Comparison of ENCODE assay signal across 22 mouse cellular contexts in the genomic region with DNA sequence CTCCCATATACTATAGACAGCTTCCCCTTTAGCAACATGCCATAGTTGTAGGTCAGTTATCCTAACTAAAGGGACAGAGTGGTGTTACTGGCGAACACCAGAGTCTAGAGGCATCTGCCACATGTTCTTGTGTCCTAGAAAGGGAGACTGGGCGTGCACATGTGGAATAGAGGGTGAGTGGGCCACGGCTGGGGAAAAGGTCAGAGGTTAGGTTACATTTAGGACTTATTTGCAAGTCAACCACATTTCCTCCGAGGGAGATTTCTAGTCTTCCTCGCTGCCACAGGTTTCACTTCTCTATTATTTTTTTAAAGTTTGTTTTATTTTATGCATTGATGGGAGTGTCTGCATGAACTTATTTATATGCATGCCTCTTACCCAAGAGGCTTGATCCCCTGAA. TPM values are rescaled to one million over a fixed set of nuclear protein-coding genes. Genes with fewer than 3 reads are reported as not detected.
DNase-seq lines count a peak whose midpoint lies in the region; ATAC-seq lines count a peak whose summit lies in the region.
"Had no signal": no experiment of that assay in that cellular context is flagged by ENCODE, and none has a peak within 500 bp of the region (broad histone marks: within the 10 kb centered on the region; RNA-seq: fewer than 3 reads in every experiment).

No protein-coding gene starts in this region.

- peak; percentile 91 for DNase-seq in heart, adult 11 months
- no peak for DNase-seq in heart, postnatal 14 days
- peak; percentile 5 for DNase-seq in thymus, postnatal 14 days
- DNase-seq in thymus, adult 18-20 months = no peak
- DNase-seq in liver = no peak
- DNase-seq in testis, postnatal 10 days (ENCODE audit: low spot score) = no peak
- DNase-seq: cerebellum, adult 18-20 months; cerebellum, postnatal 14 days; gastrocnemius, postnatal 36 days; kidney, adult 11 months; kidney, postnatal 4 days had no signal

- intact Hi-C loops in heart, postnatal 14 days (cut with DNase I) = no loop called here

- no peak overlapping the region for H3K4me2 ChIP-seq in heart, embryonic 11.5 days
- H3K4me2 ChIP-seq: embryonic facial prominence, embryonic 12.5 days; forebrain, embryonic 13.5 days; kidney, embryonic 15.5 days; liver, embryonic 15.5 days; midbrain, embryonic 15.5 days; neural tube, embryonic 15.5 days had no signal

- H3K9me3 ChIP-seq in heart, embryonic 11.5 days (replicated peaks; ENCODE audit: control insufficient read depth, low read length) = no peaks in the 10 kb centered on the region
- H3K9me3 ChIP-seq: embryonic facial prominence, embryonic 12.5 days; forebrain, embryonic 13.5 days; hindbrain, embryonic 10.5 days; kidney, embryonic 15.5 days; liver, embryonic 15.5 days; midbrain, embryonic 15.5 days; neural tube, embryonic 15.5 days had no signal

- no peaks in the 10 kb centered on the region for H3K27me3 ChIP-seq in heart, embryonic 11.5 days (ENCODE audit: control insufficient read depth, insufficient read depth, low read length)
- H3K27me3 ChIP-seq: embryonic facial prominence, embryonic 12.5 days; forebrain, embryonic 13.5 days; kidney, embryonic 15.5 days; liver, embryonic 15.5 days; midbrain, embryonic 15.5 days; neural tube, embryonic 15.5 days had no signal

- H3K36me3 ChIP-seq in heart, embryonic 11.5 days (ENCODE audit: control insufficient read depth, insufficient read depth, low read length) = no peaks in the 10 kb centered on the region
- H3K36me3 ChIP-seq: embryonic facial prominence, embryonic 12.5 days; hindbrain, embryonic 10.5 days; kidney, embryonic 15.5 days; liver, embryonic 15.5 days; midbrain, embryonic 15.5 days; neural tube, embryonic 15.5 days had no signal

- 71% methylated on average over 5 of the region's 5 CpGs for WGBS in heart, embryonic 11.5 days (ENCODE audit: insufficient replicate concordance)

- no peak overlapping the region for H3K9ac ChIP-seq in heart, embryonic 11.5 days (ENCODE audit: low read depth, low read length)
- H3K9ac ChIP-seq: embryonic facial prominence, embryonic 12.5 days; forebrain, embryonic 13.5 days; kidney, embryonic 15.5 days; liver, embryonic 15.5 days; midbrain, embryonic 15.5 days; neural tube, embryonic 15.5 days had no signal

- ATAC-seq in megakaryocyte, adult 5-6 weeks (ENCODE audit: poor library complexity, severe bottlenecking) = peak; percentile 44
- no peak for ATAC-seq in heart, embryonic 11.5 days (replicated peaks; ENCODE audit: insufficient number of reproducible peaks, low FRiP score, low TSS enrichment)
- ATAC-seq: CD4-positive, CD25-positive, alpha-beta regulatory T cell, adult 4 months; forebrain, embryonic 13.5 days; hindbrain, embryonic 16.5 days; midbrain, embryonic 15.5 days had no signal

- H3K4me1 ChIP-seq in heart, embryonic 11.5 days (ENCODE audit: control insufficient read depth, insufficient read depth, low read length) = 0 out of 2 replicates have a peak, but pooled peaks cover 2% of the 10 kb centered on the region
- H3K4me1 ChIP-seq: embryonic facial prominence, embryonic 12.5 days; forebrain, embryonic 13.5 days; kidney, embryonic 15.5 days; midbrain, embryonic 15.5 days; neural tube, embryonic 15.5 days had no signal

- H3K27ac ChIP-seq in heart, embryonic 11.5 days (ENCODE audit: low read depth, low read length) = no peak overlapping the region
- H3K27ac ChIP-seq: embryonic facial prominence, embryonic 12.5 days; forebrain, embryonic 13.5 days; hindbrain, embryonic 10.5 days; kidney, embryonic 15.5 days; liver, embryonic 15.5 days; midbrain, embryonic 15.5 days; neural tube, embryonic 15.5 days had no signal

- H3K4me3 ChIP-seq in heart, embryonic 11.5 days (ENCODE audit: low read depth, low read length) = no peak overlapping the region
- H3K4me3 ChIP-seq: embryonic facial prominence, embryonic 12.5 days; forebrain, embryonic 13.5 days; hindbrain, embryonic 10.5 days; kidney, embryonic 15.5 days; liver, embryonic 15.5 days; midbrain, embryonic 15.5 days; neural tube, embryonic 15.5 days had no signal

RNA-seq across cellular contexts. Expression of a gene that starts 42.4 kb away (rescaled TPM):
- total RNA-seq in heart, postnatal 14 days (2021) = 10 to 100 TPM in 1 of 2 experiments, 1 to 10 TPM in 1; 6.9 to 12.0 TPM
- total RNA-seq in megakaryocyte, adult 5-6 weeks (2015) = 8.3 and 13.0 TPM in 2 replicates
- total RNA-seq in megakaryocyte, adult 5-6 weeks (2017) = 20.8 and 28.9 TPM in 2 replicates
- 2.2 and 2.9 TPM in 2 replicates for polyA plus RNA-seq in heart, embryonic 11.5 days (2014; fragmentation: Nextera tagmentation; extraction: Ambion mirVana)

Comparison
In these comparisons a context has a peak if more than half of its experiments do, and no peak if none do; other contexts are left out.
1. DNase-seq: peak in heart, adult 11 months (single experiment) and thymus, postnatal 14 days (single experiment); none in heart, postnatal 14 days (0 of 2), thymus, adult 18-20 months (0 of 2), liver (single experiment) and testis, postnatal 10 days (single experiment).